Comparison of ENCODE assay signal across 20 mouse cellular contexts in the genomic region with DNA sequence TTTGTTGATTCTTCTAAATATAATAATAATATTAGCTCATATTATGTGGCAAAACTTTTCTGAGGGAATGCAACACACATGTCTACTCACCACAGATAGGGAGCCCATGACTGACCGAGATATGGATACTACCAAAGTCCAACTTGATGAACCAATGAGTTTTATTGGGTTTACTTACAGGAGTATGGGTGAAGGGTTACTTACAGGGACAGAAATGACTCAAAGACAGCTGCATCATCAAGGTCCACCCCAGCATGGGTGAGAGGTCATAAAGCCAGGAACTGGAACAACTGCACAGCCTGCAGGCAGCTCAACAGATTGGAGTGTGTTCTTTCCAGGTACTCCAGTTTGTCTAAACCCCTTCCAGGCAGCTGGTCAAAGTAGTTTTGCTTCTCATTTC.
"Had no signal": no experiment of that assay in that cellular context is flagged by ENCODE, and none has a peak within 500 bp of the region (broad histone marks: within the 10 kb centered on the region; RNA-seq: fewer than 3 reads in every experiment).

No protein-coding gene starts in this region.

- H3K4me1 ChIP-seq: liver, embryonic 13.5 days; liver, embryonic 15.5 days; lung, embryonic 15.5 days; megakaryocyte, embryonic 14.5 days; midbrain, embryonic 13.5 days; midbrain, embryonic 15.5 days; neural tube, embryonic 12.5 days; stomach, embryonic 15.5 days had no signal

- H3K36me3 ChIP-seq: liver, embryonic 13.5 days; liver, embryonic 15.5 days; lung, embryonic 15.5 days; midbrain, embryonic 13.5 days; midbrain, embryonic 15.5 days; neural tube, embryonic 12.5 days; stomach, embryonic 15.5 days had no signal

- H3K27me3 ChIP-seq: liver, embryonic 13.5 days; liver, embryonic 15.5 days; lung, embryonic 15.5 days; midbrain, embryonic 13.5 days; midbrain, embryonic 15.5 days; neural tube, embryonic 12.5 days; stomach, embryonic 15.5 days had no signal

- H3K4me2 ChIP-seq: liver, embryonic 13.5 days; liver, embryonic 15.5 days; lung, embryonic 15.5 days; midbrain, embryonic 11.5 days; midbrain, embryonic 13.5 days; midbrain, embryonic 15.5 days; neural tube, embryonic 12.5 days; stomach, embryonic 15.5 days had no signal

- DNase-seq: liver, embryonic 13.5 days; liver, postnatal 0 days; lung, adult 2 months; lung, postnatal 14 days; lung, postnatal 36 days; retina, postnatal 1 day; right cerebral cortex, adult 18-20 months; thymus, adult 18-20 months; thymus, postnatal 25 days; thymus, postnatal 4 days had no signal

- H3K9ac ChIP-seq: liver, embryonic 13.5 days; liver, embryonic 15.5 days; liver, postnatal 0 days; lung, embryonic 15.5 days; midbrain, embryonic 13.5 days; midbrain, embryonic 15.5 days; neural tube, embryonic 12.5 days; stomach, embryonic 15.5 days had no signal

- ATAC-seq: liver, postnatal 0 days; lung, postnatal 0 days; midbrain, embryonic 13.5 days; midbrain, embryonic 15.5 days had no signal

- H3K27ac ChIP-seq: liver, embryonic 13.5 days; liver, embryonic 15.5 days; lung, embryonic 15.5 days; macrophage; midbrain, embryonic 13.5 days; midbrain, embryonic 15.5 days; neural tube, embryonic 12.5 days; stomach, embryonic 15.5 days had no signal

- H3K9me3 ChIP-seq: liver, embryonic 13.5 days; liver, embryonic 15.5 days; lung, embryonic 15.5 days; midbrain, embryonic 13.5 days; midbrain, embryonic 15.5 days; neural tube, embryonic 12.5 days; stomach, embryonic 15.5 days had no signal

- H3K4me3 ChIP-seq: liver, embryonic 13.5 days; liver, embryonic 15.5 days; lung, embryonic 15.5 days; megakaryocyte, embryonic 14.5 days; midbrain, embryonic 13.5 days; midbrain, embryonic 15.5 days; neural tube, embryonic 12.5 days; stomach, embryonic 15.5 days had no signal
